Mouse (Mus musculus) right cerebral cortex, adult 2 months (tissue): ENCODE data around the gene Xpo5.

Source experiments
- DNase-seq, 2 experiments: peaks; one replicate each; pipeline ENCODE4 v3.0.0; 2021 to 2022; ENCODE audit warnings: low spot score in 2 of 2

The Xpo5 gene

GRCm38 (mm10) chr17:46202421-46203071, at the start of gene Xpo5, which contains the start of gene Polh:
Gene Xpo5 (plus strand): TSS chr17:46202782.
Gene Polh (minus strand): TSS chr17:46202645.
- peak; percentile 88 to 91 for DNase-seq

GRCm38 (mm10) chr17:46152847-46153782, 49.5 kb upstream of the Xpo5 start, which contains the start of gene Mad2l1bp:
Gene Mad2l1bp (minus strand): TSS chr17:46153553.
- peak; percentile 88 for DNase-seq

- DNase-seq, result no peak
These were observed 48.2 kb upstream of the Xpo5 start for GRCm38 (mm10) chr17:46154336-46154735.

- no peak for DNase-seq
These were observed 45.9 kb upstream of the Xpo5 start for GRCm38 (mm10) chr17:46156680-46157079.

GRCm38 (mm10) chr17:46157131-46157530, 45.5 kb upstream of the Xpo5 start:
- no peak for DNase-seq

GRCm38 (mm10) chr17:46159236-46159635, 43.3 kb upstream of the Xpo5 start:
- DNase-seq, result no peak

- DNase-seq, result peak; percentile 82 to 87
These were observed 42.4 kb upstream of the Xpo5 start for GRCm38 (mm10) chr17:46160090-46160662.

- peak; percentile 97 to 99 for DNase-seq
These were observed 41.9 kb upstream of the Xpo5 start, which contains the start of gene Gtpbp2 for GRCm38 (mm10) chr17:46160686-46161085. Gene Gtpbp2 (plus strand): TSS chr17:46161032.

GRCm38 (mm10) chr17:46161179-46161578, 41.4 kb upstream of the Xpo5 start:
- no peak for DNase-seq

GRCm38 (mm10) chr17:46161710-46162109, 40.9 kb upstream of the Xpo5 start:
- DNase-seq, result no peak

GRCm38 (mm10) chr17:46162551-46162950, 40.0 kb upstream of the Xpo5 start:
- DNase-seq, result no peak

- no peak for DNase-seq
These were observed 39.6 kb upstream of the Xpo5 start for GRCm38 (mm10) chr17:46162951-46163421.

- no peak for DNase-seq
These were observed 38.3 kb upstream of the Xpo5 start for GRCm38 (mm10) chr17:46164301-46164700.

- DNase-seq, result no peak
These were observed 37.8 kb upstream of the Xpo5 start for GRCm38 (mm10) chr17:46164791-46165190.

GRCm38 (mm10) chr17:46165460-46165859, 37.1 kb upstream of the Xpo5 start:
- no peak for DNase-seq

GRCm38 (mm10) chr17:46166270-46166669, 36.3 kb upstream of the Xpo5 start:
- no peak for DNase-seq

GRCm38 (mm10) chr17:46167014-46167413, 35.6 kb upstream of the Xpo5 start:
- no peak for DNase-seq

- DNase-seq, result no peak
These were observed 34.3 kb upstream of the Xpo5 start for GRCm38 (mm10) chr17:46168318-46168717.

- DNase-seq, result no peak
These were observed 33.8 kb upstream of the Xpo5 start for GRCm38 (mm10) chr17:46168768-46169167.

- no peak for DNase-seq
These were observed 32.0 kb upstream of the Xpo5 start for GRCm38 (mm10) chr17:46170538-46170937.

GRCm38 (mm10) chr17:46182273-46182672, 20.3 kb upstream of the Xpo5 start:
- DNase-seq, result no peak

GRCm38 (mm10) chr17:46188829-46189228, 13.8 kb upstream of the Xpo5 start:
- DNase-seq, result no peak
